Mouse (Mus musculus): ENCODE data around the gene Crtc3.

Crtc3 gene

GRCm38 (mm10) chr7:80689221-80689591, 529 bp upstream of the Crtc3 start:
- in situ Hi-C loops (cut with MboI; ENCODE audit: low pct_unique_long_range_greater_than_20kb in 1 of 2, low sequenced_read_pairs in 2 of 2, unreplicated experiment in 1 of 2), result no loop called here

- in situ Hi-C loops (cut with MboI; ENCODE audit: low pct_unique_long_range_greater_than_20kb in 1 of 2, low sequenced_read_pairs in 2 of 2, unreplicated experiment in 1 of 2), result no loop called here
These were observed 739 bp downstream of the Crtc3 start for GRCm38 (mm10) chr7:80687721-80688555.

- in situ Hi-C loops (cut with MboI; ENCODE audit: low pct_unique_long_range_greater_than_20kb in 1 of 2, low sequenced_read_pairs in 2 of 2, unreplicated experiment in 1 of 2), result no loop called here
These were observed 3.0 kb downstream of the Crtc3 start for GRCm38 (mm10) chr7:80685639-80686038.

- in situ Hi-C loops (cut with MboI; ENCODE audit: low pct_unique_long_range_greater_than_20kb in 1 of 2, low sequenced_read_pairs in 2 of 2, unreplicated experiment in 1 of 2), result no loop called here
These were observed 6.0 kb downstream of the Crtc3 start for GRCm38 (mm10) chr7:80682630-80683029.

DNA sequence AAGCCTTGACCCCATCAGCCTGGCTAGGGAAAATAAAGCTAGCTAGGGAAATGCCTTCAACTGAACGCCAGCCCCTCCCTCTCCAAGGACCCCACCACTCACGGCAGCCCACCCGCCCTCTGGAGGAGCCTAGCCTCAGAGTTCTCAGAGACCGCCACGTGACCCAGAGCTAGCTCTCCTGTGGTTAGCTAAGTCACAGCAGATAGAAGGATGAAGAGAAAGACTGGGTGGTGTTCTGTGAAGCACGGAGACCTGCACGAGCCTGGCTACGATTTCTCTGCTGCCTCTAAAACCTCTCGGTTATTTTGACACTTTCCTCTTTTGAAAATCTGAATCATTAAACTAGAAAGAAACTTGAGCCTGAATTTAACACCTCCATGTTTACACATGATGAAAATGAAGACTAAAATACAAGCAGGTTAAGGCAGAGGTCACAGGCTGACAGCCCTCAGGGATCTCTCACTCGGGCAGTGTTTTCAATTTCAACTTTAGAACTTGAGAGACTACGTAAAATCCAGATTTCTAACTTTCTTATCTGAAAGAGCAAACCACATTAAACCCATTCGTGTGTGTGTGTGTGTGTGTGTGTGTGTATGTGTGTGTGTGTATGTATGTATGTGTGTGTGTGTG, 8.3 kb downstream of the Crtc3 start:
- in situ Hi-C loops (cut with MboI; ENCODE audit: low pct_unique_long_range_greater_than_20kb in 1 of 2, low sequenced_read_pairs in 2 of 2, unreplicated experiment in 1 of 2), result no loop called here

- in situ Hi-C loops (cut with MboI; ENCODE audit: low pct_unique_long_range_greater_than_20kb in 1 of 2, low sequenced_read_pairs in 2 of 2, unreplicated experiment in 1 of 2), result no loop called here
These were observed 16.4 kb downstream of the Crtc3 start for GRCm38 (mm10) chr7:80672323-80672722.

GRCm38 (mm10) chr7:80670889-80671288, 17.8 kb downstream of the Crtc3 start:
- in situ Hi-C loops (cut with MboI; ENCODE audit: low pct_unique_long_range_greater_than_20kb in 1 of 2, low sequenced_read_pairs in 2 of 2, unreplicated experiment in 1 of 2), result no loop called here

GRCm38 (mm10) chr7:80667190-80667589, 21.5 kb downstream of the Crtc3 start:
- in situ Hi-C loops (cut with MboI; ENCODE audit: low pct_unique_long_range_greater_than_20kb in 1 of 2, low sequenced_read_pairs in 2 of 2, unreplicated experiment in 1 of 2), result no loop called here

DNA sequence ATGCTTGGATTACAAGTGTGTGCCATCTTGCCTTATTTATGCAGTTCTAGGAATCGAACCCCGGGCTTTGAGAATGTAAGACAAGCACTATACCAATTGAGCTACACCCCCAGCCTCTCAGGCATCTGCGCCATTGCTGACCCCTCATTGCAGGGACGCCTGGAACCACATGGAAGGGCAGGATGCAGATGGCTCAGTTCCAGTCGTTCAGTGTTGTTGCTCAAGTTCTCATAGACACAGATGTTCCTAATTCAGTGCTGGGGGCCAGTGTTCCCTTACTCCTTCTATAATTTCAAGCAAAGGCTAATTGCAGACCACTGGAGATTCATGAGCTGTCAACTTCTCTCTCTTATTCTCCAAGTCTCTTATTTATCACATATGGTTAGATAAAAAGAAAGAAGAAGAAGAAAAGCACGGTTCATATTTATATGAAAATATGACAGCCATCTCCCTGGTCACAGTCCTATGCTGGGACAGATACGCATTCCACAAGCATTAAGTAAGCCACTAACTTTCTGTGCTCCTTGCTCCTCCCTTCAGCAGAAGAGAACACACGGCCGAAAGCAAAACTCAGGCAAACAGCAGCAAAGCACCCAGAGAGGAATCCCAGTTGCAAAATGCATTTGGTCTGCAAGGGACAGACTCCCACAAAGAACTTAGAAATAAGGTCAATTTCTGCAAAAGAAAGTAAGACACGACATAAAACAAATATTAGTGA, 22.3 kb downstream of the Crtc3 start:
- in situ Hi-C loops (cut with MboI; ENCODE audit: low pct_unique_long_range_greater_than_20kb in 1 of 2, low sequenced_read_pairs in 2 of 2, unreplicated experiment in 1 of 2), result no loop called here

DNA sequence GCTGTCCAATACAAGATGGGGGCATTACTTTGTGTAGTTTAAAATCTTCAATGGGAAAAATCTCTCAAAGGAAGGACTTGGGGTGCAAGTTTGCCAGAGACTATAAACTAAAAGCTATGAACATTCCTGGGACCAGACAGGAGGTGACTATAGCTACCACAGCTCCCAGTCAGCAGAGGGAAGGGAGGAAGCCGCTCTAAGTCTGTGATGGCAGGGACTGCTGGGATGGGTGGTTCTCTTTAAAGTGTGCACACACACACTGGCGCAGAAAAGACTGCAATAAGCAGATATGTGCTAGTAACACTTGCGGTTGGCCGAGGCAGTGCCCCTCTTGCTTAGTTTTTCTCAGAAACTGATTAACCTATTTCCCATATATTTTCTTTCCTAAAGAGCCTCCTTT, 27.6 kb downstream of the Crtc3 start:
- in situ Hi-C loops (cut with MboI; ENCODE audit: low pct_unique_long_range_greater_than_20kb in 1 of 2, low sequenced_read_pairs in 2 of 2, unreplicated experiment in 1 of 2), result no loop called here

- in situ Hi-C loops (cut with MboI; ENCODE audit: low pct_unique_long_range_greater_than_20kb in 1 of 2, low sequenced_read_pairs in 2 of 2, unreplicated experiment in 1 of 2), result no loop called here
These were observed 28.1 kb downstream of the Crtc3 start for GRCm38 (mm10) chr7:80660619-80661018.

- in situ Hi-C loops (cut with MboI; ENCODE audit: low pct_unique_long_range_greater_than_20kb in 1 of 2, low sequenced_read_pairs in 2 of 2, unreplicated experiment in 1 of 2), result no loop called here
These were observed 30.8 kb downstream of the Crtc3 start for GRCm38 (mm10) chr7:80657896-80658295.

GRCm38 (mm10) chr7:80655350-80656013, 33.2 kb downstream of the Crtc3 start:
- in situ Hi-C loops (cut with MboI; ENCODE audit: low pct_unique_long_range_greater_than_20kb in 1 of 2, low sequenced_read_pairs in 2 of 2, unreplicated experiment in 1 of 2), result no loop called here

DNA sequence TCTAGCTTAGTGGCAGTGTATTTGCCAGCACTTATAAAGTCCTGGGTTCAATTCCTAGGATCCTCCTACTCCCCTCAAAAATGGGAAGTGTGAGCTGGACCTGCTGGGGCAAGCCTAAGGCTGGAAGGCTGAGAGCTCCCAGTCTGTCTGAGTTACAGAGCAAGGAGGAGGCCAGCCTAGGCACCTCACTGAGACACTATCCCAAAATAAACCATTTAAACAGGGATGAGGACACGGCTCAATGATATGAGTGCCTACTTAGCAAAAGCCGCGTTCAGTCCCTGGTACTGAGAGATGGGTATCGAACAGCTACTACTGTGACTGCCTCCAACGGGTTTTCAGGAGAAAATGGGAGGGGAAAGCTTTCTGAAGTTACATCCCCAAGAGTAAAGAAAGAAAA, 33.8 kb downstream of the Crtc3 start:
- in situ Hi-C loops (cut with MboI; ENCODE audit: low pct_unique_long_range_greater_than_20kb in 1 of 2, low sequenced_read_pairs in 2 of 2, unreplicated experiment in 1 of 2), result no loop called here

DNA sequence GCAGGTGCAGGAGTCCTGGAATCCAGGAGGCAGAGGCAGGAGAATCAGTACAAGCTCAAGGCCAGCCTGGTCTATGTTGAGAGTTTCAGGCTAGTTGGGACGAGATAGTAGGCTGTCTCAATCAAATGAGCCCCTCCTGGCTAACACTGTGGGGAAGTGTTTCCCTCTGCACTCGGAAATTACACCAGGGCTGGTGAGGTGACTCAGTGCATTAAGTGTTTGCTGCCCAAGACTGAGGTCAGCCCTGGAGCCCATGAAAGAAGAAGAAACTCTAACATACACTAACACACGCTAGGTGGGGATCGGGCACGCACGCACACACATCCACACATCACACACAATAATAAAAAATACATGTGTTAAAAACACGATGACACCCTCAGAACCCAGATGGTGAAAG, 34.3 kb downstream of the Crtc3 start:
- in situ Hi-C loops (cut with MboI; ENCODE audit: low pct_unique_long_range_greater_than_20kb in 1 of 2, low sequenced_read_pairs in 2 of 2, unreplicated experiment in 1 of 2), result no loop called here

- in situ Hi-C loops (cut with MboI; ENCODE audit: low pct_unique_long_range_greater_than_20kb in 1 of 2, low sequenced_read_pairs in 2 of 2, unreplicated experiment in 1 of 2), result no loop called here
These were observed 34.7 kb downstream of the Crtc3 start for GRCm38 (mm10) chr7:80653971-80654370.

DNA sequence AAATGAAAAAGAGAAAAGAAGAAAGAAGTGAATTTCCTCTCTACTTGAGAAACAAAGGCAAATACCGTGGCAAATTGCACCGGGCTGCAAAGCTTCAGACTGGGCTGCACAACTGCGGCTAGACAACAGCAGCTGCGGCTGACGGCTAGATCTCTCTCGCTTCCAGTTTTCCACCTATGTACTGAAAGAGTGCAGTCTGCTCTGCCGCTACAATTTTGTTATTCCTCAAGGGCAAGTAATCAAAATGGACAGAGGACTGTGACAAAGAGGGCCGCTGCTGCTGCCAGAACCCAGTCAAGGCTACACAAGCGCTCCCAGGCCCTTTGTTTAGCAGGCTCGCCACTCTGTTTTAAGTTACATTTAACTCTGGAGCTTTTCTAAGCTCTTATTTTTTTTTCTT, 35.6 kb downstream of the Crtc3 start:
- in situ Hi-C loops (cut with MboI; ENCODE audit: low pct_unique_long_range_greater_than_20kb in 1 of 2, low sequenced_read_pairs in 2 of 2, unreplicated experiment in 1 of 2), result no loop called here

DNA sequence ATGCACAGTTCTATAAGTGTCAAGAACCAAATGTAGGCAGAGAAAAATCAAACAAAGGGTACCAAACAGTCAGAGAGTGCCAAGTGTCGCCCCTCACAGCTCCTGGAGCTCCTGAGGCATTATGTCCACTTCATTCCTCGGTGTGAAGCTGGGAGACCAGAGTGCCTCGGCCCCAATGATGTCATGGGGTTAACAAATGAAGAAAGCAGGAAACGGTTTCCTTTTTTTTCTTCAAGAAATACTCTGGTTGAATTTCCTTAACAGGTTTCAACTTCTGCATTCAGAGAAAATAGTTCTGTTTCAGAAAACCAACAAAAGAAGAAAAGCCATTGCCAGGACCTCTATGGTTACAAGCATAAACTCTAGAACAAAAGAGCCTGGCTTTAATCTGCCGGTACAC, 36.4 kb downstream of the Crtc3 start:
- in situ Hi-C loops (cut with MboI; ENCODE audit: low pct_unique_long_range_greater_than_20kb in 1 of 2, low sequenced_read_pairs in 2 of 2, unreplicated experiment in 1 of 2), result no loop called here

GRCm38 (mm10) chr7:80647437-80647871, 41.2 kb downstream of the Crtc3 start:
- in situ Hi-C loops (cut with MboI; ENCODE audit: low pct_unique_long_range_greater_than_20kb in 1 of 2, low sequenced_read_pairs in 2 of 2, unreplicated experiment in 1 of 2), result no loop called here

Data from mouse embryonic stem cell (cell line).